Mouse (Mus musculus) small intestine, adult 2 months (tissue): ENCODE data around the gene Syne3. TPM values are rescaled to one million over a fixed set of nuclear protein-coding genes. Genes with fewer than 3 reads are reported as not detected.

ENCODE experiments used
- H3K27ac ChIP-seq: fragments of 200-500 bp; 2 replicates; pipeline ENCODE4 v1.5.1; 2012; ENCODE audit warnings: low read depth, low read length, control low read depth, inconsistent platforms; ENCODE audit not compliant: insufficient read depth
- H3K27me3 ChIP-seq: fragments of 200-500 bp; 2 replicates; pipeline ENCODE4 v1.6.1; 2012; ENCODE audit warnings: mild to moderate bottlenecking, moderate library complexity, low read length, inconsistent platforms; ENCODE audit not compliant: control insufficient read depth, insufficient read depth
- H3K36me3 ChIP-seq: fragments of 200-500 bp; 2 replicates; pipeline ENCODE4 v1.6.1; 2012; ENCODE audit warnings: mild to moderate bottlenecking, low read length, control low read depth, inconsistent platforms; ENCODE audit not compliant: control insufficient read depth, insufficient read depth
- H3K4me1 ChIP-seq: fragments of 200-500 bp; 2 replicates; pipeline ENCODE4 v1.6.1; 2012; ENCODE audit warnings: low read length, inconsistent platforms, mixed read lengths; ENCODE audit not compliant: control insufficient read depth, insufficient read depth, insufficient read length
- H3K4me3 ChIP-seq: fragments of 200-500 bp; 2 replicates; pipeline ENCODE4 v1.5.1; 2012; ENCODE audit warnings: low read depth, mild to moderate bottlenecking, control low read depth, inconsistent platforms, low read length, moderate library complexity
- CTCF ChIP-seq: fragments of 200-500 bp; IDR thresholded peaks from 2 replicates; pipeline ENCODE4 v1.5.1; 2012; ENCODE audit warnings: low read depth, mild to moderate bottlenecking, control low read depth, inconsistent platforms, low read length, moderate library complexity, mixed read lengths; ENCODE audit not compliant: insufficient replicate concordance, insufficient read length; ENCODE audit errors: extremely low read depth
- POLR2A ChIP-seq: fragments of 200-500 bp; IDR thresholded peaks from 2 replicates; pipeline ENCODE4 v1.6.1; 2012; ENCODE audit warnings: low read depth, mild to moderate bottlenecking, control low read depth, inconsistent platforms, low read length, moderate library complexity
- WGBS: fragments of 180-500 bp; shearing (Covaris S2); methylation state at CpG from one replicate; pipeline ENCODE4 v1.1.7; 2018; 5-methylcytosine and 5-hydroxymethylcytosine counted together
- polyA plus RNA-seq: library from polyadenylated mRNA; depleted of rRNA; stranded (reverse); fragments of >200 nt; gene quantifications from 2 replicates; pipeline ENCODE4 v1.2.3, GENCODE M21; 2012

Gene Syne3
- polyA plus RNA-seq, 1 experiment: 1.3 TPM

DNA sequence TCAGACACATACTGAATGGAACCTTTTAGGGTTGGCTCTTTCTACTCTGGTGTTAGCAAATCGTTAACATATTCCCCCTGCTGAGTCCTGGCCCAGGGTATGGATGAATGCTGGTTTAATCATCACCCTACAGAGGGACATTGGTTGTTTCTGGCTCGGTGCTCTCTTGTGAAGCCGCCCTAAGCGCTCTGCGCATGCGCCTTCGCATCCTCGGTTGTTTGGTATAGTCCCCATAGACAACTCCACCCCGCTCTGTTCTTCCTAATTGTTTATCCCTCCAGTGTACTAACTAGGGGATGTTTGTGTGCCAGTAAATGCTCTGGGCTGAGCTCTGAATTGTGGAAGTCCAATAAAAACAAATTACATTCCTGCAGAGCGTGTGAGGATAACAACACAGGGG, 7.0 kb upstream of the Syne3 start:
- no peak for TF ChIP-seq POLR2A
- TF ChIP-seq CTCF: no peak
- 69% methylated on average over 10 of the region's 10 CpGs for whole genome bisulfite sequencing
- Histone ChIP-seq H3K27me3 (peaks cover 2% of the 10 kb centered on the region; the same call in 1 of the 2 replicates), H3K27ac (0 out of 2 replicates have a peak overlapping the region, but pooled peaks have one; percentile 19), H3K4me3 (no peak overlapping the region), H3K4me1 (peaks cover 2% of the 10 kb centered on the region; the same call in 1 of the 2 replicates), H3K36me3 (no peaks in the 10 kb centered on the region)

- Histone ChIP-seq H3K36me3 (no peaks in the 10 kb centered on the region), H3K27me3 (peaks cover 2% of the 10 kb centered on the region; the same call in 1 of the 2 replicates), H3K4me3 (no peak overlapping the region), H3K4me1 (peaks cover 2% of the 10 kb centered on the region; the same call in 1 of the 2 replicates), H3K27ac (0 out of 2 replicates have a peak overlapping the region, but pooled peaks have one; percentile 19)
- no peak for TF ChIP-seq CTCF
- TF ChIP-seq POLR2A: no peak
- 70% methylated on average over 4 of the region's 4 CpGs for WGBS
Measured at GRCm38 (mm10) chr12:105016199-105016598, 6.6 kb upstream of the Syne3 start.

GRCm38 (mm10) chr12:105013065-105013464, 3.5 kb upstream of the Syne3 start:
- WGBS: 22% methylated on average over 17 of the region's 17 CpGs
- Histone ChIP-seq H3K36me3 (no peaks in the 10 kb centered on the region), H3K27me3 (peaks cover 2% of the 10 kb centered on the region; the same call in 1 of the 2 replicates), H3K4me1 (peaks cover 15% of the 10 kb centered on the region), H3K4me3 (peak overlapping the region; percentile 12; the same call in 1 of the 2 replicates), H3K27ac (peak overlapping the region; percentile 29)
- TF ChIP-seq POLR2A (no peak), CTCF (no peak)

DNA sequence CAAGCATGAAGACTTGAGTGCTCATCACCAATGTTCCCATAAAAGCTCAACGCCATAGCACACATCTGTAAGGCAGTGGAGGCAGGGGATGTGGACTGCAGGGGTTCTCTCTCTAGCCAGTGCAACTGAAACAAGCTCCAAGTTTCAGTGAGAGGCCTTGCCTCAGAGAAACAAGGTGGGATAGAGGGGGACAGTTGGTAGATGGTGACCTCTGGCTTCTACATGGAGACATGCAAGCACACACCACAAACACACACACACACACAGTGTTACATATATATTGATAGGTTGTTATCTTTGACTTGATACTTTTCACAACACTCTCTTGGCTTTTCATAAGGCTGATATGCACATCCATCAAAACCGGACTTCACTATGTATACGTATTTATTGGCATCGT, 2.7 kb upstream of the Syne3 start:
- Histone ChIP-seq H3K27ac (no peak overlapping the region), H3K36me3 (no peaks in the 10 kb centered on the region), H3K27me3 (peaks cover 2% of the 10 kb centered on the region; the same call in 1 of the 2 replicates), H3K4me3 (no peak overlapping the region), H3K4me1 (peaks cover 15% of the 10 kb centered on the region)
- TF ChIP-seq CTCF (no peak), POLR2A (no peak)
- WGBS: 92% methylated on average over 4 of the region's 4 CpGs

DNA sequence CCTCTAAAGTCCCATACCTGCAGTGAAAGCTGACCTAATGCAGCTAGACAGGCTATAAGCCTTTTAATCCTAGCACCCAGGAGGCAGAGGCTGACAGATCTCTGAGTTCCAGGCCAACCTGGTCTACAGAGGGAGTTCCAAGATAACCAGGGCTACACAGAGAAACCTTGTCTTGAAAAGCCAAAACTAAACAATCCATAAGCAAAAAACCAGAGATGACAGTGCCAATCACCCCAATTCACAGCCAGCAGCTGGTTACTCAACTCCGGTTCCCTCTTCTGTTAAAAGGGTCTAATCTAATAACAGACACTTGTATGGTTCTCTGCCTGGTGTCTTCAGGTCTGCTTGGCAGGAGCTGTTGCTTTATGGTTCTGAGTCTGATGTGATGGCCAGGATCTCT, 2.0 kb upstream of the Syne3 start:
- TF ChIP-seq CTCF (no peak), POLR2A (no peak)
- Histone ChIP-seq H3K27me3 (peaks cover 2% of the 10 kb centered on the region; the same call in 1 of the 2 replicates), H3K4me1 (peaks cover 15% of the 10 kb centered on the region), H3K4me3 (no peak overlapping the region), H3K36me3 (no peaks in the 10 kb centered on the region), H3K27ac (no peak overlapping the region)
- 92% methylated on average over 1 of the region's 1 CpGs for WGBS

- H3K27ac ChIP-seq: no peak overlapping the region
- TF ChIP-seq POLR2A (no peak), CTCF (no peak)
- no peaks in the 10 kb centered on the region for H3K36me3 ChIP-seq
- 22% methylated on average over 9 of the region's 9 CpGs for WGBS
- peak overlapping the region; percentile 87 for H3K4me3 ChIP-seq
- H3K27me3 ChIP-seq: peaks cover 2% of the 10 kb centered on the region; the same call in 1 of the 2 replicates
- H3K4me1 ChIP-seq: peaks cover 22% of the 10 kb centered on the region
Measured at GRCm38 (mm10) chr12:105010213-105010790, 693 bp upstream of the Syne3 start.

- H3K27me3 ChIP-seq: peaks cover 2% of the 10 kb centered on the region; the same call in 1 of the 2 replicates
Measured at GRCm38 (mm10) chr12:105008752-105009178, 844 bp downstream of the Syne3 start.

More at GRCm38 (mm10) chr12:105008752-105009178, 844 bp downstream of the Syne3 start:
- no peaks in the 10 kb centered on the region for H3K36me3 ChIP-seq
- H3K4me1 ChIP-seq: peaks cover 30% of the 10 kb centered on the region
- peak overlapping the region; percentile 87 for H3K4me3 ChIP-seq
- H3K27ac ChIP-seq: no peak overlapping the region
- no peak for TF ChIP-seq POLR2A
- TF ChIP-seq CTCF: no peak
- WGBS: under 1% methylated on average over 13 of the region's 13 CpGs
